Mouse (Mus musculus) kidney, postnatal 36 days (tissue): Measurements from ENCODE around the gene Psmc3ip.

Experiments used
- DNase-seq, 2 experiments: peaks; one replicate each; pipeline ENCODE4 v3.0.0; 2021 to 2022; ENCODE audit warnings: mixed read lengths in 2 of 2

Gene Psmc3ip

DNA sequence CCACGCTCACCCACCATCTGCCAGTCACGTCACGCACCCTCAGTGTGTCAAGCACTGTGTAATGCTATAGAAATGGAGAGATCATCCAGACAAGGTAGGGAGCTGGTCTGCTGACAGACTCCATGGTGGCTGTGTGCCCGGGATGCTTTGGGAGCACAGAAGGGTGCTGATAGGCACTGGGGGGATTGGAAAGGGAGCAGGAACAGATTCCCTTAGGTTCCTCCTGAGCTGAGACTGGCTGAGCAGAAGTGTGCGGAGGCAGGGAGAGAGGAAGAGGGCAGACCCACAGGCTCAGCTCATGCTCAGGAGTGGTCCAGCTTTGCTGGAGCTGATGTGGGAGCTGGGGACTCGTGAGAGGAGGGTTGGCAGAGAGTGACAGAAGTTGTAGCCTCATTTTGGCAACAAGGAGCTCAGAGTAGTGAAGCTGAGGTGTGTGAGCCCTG lies 44.2 kb downstream of the Psmc3ip start:
- no peak for DNase-seq

DNA sequence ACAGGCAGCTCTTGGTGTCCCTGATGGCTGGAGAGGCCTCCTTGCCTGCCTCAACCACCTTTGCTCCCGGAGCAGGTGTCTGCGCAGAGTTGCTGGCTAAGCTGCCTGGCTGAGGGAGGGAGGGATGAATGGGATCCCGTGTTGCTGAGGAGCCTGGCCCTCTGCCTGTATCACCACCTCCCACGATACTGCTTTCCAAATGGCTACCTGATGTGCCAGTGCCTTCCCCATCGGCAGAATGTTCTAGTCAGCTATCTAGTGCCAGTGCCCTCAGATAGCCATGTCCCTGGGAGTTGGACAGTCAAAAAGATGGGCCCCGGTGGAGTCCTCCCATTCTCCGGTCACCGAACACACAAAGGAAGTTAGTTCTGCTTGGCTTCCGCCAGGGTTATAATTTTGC lies 44.9 kb downstream of the Psmc3ip start:
- no peak for DNase-seq

DNA sequence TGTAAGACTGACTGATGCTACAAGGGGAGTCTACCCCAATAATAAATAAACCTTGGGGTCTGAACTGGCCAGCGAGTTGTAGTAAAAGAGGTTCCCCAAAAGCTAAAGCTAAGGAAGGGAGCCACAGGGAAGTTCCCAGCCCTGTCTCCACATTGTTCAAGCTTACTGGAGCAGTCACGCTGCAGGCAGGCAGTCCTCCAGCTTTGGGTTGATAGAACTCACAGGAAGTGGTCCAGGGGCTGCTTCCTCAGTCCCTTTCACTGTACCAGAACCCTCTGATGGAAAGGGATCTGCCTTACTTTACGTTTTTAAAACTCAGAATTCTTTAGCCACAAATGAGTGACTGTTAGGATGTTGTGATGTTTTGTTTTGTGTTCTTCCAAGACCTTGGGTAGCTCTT lies 47.7 kb downstream of the Psmc3ip start:
- no peak for DNase-seq

DNA sequence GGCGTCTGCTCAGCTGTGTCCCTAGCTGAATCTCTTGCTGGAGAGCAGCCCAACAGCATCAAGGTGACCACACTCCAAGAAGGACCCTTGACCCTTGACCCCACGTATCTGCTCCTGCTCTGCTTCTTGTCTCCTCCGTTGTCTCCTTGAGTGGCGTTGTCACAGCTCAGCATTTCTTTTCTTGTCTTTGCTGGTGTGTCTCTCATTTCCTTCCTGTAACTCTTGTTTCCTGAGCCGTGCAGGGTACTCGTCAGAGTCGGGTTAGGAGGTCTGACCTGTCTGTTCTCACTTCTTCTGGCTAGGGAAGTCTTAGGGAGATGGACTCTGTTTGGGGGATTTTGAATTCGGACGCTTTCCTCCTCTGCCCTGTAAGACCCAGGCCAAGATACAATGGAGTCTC lies 48.8 kb downstream of the Psmc3ip start:
- DNase-seq = no peak

DNA sequence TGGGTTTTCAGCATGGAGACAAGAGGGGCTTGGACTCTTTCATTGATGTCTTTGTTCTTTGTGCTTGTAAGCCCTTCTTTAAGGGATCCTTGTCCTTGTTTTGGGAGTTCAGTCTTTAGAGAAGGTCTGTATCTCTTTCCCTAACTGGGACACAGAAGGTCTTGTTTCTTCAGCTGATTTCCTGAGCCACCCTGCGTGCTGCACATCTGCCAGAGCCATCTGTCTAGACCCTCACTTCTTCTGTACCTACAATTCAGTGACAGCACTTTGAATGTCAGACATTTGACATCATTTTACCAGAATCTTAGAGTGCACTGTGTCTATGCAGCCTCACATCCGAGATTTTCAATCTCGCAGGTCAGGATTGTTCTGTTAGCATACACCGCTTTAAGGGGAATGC lies 49.4 kb downstream of the Psmc3ip start:
- DNase-seq = no peak
